Mouse (Mus musculus) lung, postnatal 0 days (tissue): ENCODE measurements around the gene Elovl5.

Experiments
- CTCF ChIP-seq: IDR thresholded peaks from 2 replicates; pipeline ENCODE4 v1.5.1; 2016; ENCODE audit warnings: antibody characterized with exemption, mild to moderate bottlenecking
- EP300 ChIP-seq: IDR thresholded peaks from 2 replicates; pipeline ENCODE4 v1.6.1; 2016; ENCODE audit warnings: antibody characterized with exemption, mild to moderate bottlenecking, control low read depth

- TF ChIP-seq CTCF (no peak), EP300 (no peak)
Observed at GRCm38 (mm10) chr9:77982616-77983015, 65.5 kb downstream of the Elovl5 start.
